Mouse (Mus musculus) urinary bladder, postnatal 36 days (tissue): ENCODE measurements at regions not wholly inside any gene's neighbourhood (a gene's known extent, or its start where the extent isn't known, plus 50 kb on each side); places are given as distances from the start of the nearest gene placed in this dataset.

Experiments
- DNase-seq, 2 experiments: peaks; one replicate each; pipeline ENCODE4 v3.0.0; 2022; ENCODE audit warnings: low spot score in 2 of 2, mixed read lengths in 1 of 2

GRCm38 (mm10) chr4:31824518-31825437 is 139.1 kb upstream of the Map3k7 start:
- DNase-seq, result no peak

- DNase-seq, result no peak
Observed at GRCm38 (mm10) chr4:31825438-31825830, 138.5 kb upstream of the Map3k7 start.

GRCm38 (mm10) chr4:31826661-31827060 is 137.2 kb upstream of the Map3k7 start:
- DNase-seq, result no peak

DNA sequence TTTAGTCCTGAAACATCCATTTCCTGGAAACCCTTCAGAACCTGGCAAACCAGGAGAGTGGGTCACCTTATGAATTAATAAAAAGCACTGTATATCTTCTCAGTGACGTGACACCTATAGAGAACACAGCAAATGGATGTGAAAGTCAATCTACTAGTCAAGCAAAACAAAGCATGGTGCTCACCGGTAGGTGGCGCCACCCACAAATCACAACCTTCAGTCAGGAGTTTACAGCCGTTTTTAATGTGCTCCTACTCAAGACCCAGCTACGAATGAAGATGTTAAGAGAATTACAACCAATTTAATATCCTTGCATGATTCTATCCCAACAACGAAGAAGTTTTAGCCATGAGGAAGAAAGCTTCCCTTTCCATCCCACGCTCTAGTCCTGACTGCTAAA is 136.6 kb upstream of the Map3k7 start:
- DNase-seq, result peak in 1 of 2 experiments; percentile 16

- no peak for DNase-seq
Observed at GRCm38 (mm10) chr4:31830241-31830640, 133.7 kb upstream of the Map3k7 start.

GRCm38 (mm10) chr4:31831469-31831868 is 132.4 kb upstream of the Map3k7 start:
- no peak for DNase-seq

- no peak for DNase-seq
Observed at GRCm38 (mm10) chr4:31833828-31834227, 130.1 kb upstream of the Map3k7 start.

DNA sequence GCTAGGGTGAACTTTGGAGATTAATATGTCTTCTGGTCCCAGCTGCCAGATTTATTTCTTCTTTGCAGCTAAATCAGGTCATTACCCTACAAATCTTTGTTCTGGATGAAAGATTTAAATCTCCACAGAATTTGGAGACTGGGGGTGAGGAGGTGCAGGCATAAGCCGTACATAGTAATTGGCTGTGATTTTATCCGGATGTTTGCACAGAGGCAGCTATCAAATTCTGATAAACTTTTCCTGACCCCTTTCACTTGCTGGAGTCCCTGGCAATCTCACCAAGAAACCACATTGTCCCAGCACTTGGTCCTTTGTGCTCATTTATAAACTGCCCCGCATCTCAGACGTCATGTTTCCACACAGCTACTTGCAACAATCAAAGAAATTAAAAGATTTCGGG is 128.8 kb upstream of the Map3k7 start:
- DNase-seq, result no peak

GRCm38 (mm10) chr4:31838592-31838991 is 125.3 kb upstream of the Map3k7 start:
- DNase-seq, result no peak

GRCm38 (mm10) chr4:31849763-31850162 is 114.1 kb upstream of the Map3k7 start:
- DNase-seq, result no peak

GRCm38 (mm10) chr4:31851006-31851405 is 112.9 kb upstream of the Map3k7 start:
- DNase-seq, result no peak

GRCm38 (mm10) chr4:31853851-31854250 is 110.0 kb upstream of the Map3k7 start:
- DNase-seq, result no peak

- no peak for DNase-seq
Observed at GRCm38 (mm10) chr4:31860389-31860788, 103.5 kb upstream of the Map3k7 start.

GRCm38 (mm10) chr4:31861172-31861571 is 102.7 kb upstream of the Map3k7 start:
- no peak for DNase-seq

DNA sequence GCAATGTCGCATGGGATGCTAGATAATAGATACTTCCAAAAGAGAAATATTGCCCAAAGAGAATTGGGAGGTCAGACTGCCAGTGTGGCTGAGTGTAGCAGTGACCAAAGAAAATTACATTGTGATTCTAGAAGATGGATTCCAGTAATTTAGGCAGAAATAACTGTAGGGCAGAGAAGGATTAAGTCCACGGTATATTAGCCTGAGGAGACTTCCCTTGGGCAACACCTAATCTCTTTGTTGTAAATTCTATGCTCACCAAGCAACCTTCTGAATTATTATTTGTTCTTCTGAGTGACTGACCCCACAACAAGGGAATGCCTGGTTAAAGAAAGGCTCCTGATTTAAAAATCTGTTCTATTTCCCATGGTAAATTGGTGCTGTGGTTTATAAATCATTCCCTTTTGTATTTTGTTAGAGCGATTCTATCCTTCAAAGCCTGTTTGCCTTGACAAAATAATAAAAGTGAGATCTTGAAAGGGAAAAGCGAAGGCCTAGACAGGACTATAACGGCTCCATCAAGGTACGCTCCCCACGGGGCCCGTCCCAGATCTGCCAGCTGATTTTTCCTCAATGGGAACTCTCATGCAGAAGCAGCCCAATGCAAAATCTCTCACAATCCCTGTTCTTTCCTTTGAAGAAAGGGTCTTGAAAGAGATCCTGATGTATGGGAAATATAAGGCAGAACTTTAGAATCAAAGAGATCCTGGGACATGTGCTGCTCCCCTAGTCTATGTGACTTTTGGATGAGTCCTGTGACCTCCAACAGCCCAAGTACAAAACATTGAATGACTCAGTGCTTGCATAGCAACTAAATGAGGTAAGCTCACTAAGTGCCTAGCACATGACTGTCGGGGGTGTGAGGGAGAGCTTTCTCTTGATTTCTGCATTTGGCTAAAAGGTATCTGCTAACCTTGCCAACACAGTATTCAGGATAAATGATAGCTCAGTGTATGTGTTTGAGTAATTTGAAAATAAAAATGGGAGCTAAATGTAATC is 90.6 kb upstream of the Map3k7 start:
- no peak for DNase-seq

DNA sequence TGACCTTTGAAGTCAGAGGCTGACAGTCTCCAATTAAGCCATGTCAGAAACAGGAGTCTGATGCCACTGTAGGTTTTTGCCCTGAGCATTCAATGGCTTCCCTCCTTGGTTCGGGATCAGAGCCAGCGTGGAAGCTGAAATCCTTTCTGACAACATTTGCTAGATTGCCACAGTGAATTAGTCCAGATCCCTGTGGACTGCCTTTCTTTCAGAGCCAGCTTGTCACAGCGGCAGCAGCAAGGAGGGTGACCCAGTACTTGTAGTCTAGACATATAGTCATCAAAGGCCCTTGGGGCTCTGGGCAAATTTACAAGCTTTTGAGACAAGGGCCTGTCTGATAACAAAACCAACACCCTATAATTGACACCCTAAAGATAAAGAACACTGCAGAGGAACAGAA is 86.5 kb upstream of the Map3k7 start:
- no peak for DNase-seq

DNA sequence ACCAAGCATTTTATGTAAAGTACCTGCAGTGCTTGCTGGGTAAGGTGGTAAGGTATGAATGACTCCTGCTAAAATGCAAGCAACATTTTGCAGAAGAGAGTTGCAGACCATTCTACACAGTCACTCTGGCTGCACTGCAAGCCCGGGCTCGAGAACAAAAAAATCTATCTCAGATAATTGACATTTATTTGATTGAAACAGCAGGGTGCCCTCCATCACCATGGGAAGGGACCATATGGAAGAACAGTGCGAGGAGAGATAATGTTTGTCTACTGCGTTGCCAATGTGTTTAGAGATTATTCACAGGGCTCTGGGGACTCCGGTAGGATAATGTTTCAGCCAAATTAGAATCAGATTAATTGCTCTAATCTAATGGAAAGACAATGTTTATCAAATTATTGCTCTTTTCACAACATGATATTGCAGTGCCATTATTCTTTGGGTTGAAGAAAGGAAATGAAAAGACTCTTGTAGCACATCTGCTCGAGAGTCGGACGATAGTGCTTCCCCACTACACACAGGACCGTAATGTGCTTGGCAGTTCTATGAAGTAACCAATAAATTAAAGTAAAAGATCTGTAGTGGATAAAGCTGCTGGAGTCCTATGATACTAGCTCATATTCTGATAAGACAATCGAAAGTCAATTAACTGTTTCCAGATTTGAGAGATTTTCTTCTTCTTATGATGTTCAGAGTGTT is 85.3 kb upstream of the Map3k7 start:
- DNase-seq, result no peak

- DNase-seq, result no peak
Observed at GRCm38 (mm10) chr4:31879192-31879585, 84.7 kb upstream of the Map3k7 start.

GRCm38 (mm10) chr4:31880213-31880612 is 83.7 kb upstream of the Map3k7 start:
- no peak for DNase-seq

DNA sequence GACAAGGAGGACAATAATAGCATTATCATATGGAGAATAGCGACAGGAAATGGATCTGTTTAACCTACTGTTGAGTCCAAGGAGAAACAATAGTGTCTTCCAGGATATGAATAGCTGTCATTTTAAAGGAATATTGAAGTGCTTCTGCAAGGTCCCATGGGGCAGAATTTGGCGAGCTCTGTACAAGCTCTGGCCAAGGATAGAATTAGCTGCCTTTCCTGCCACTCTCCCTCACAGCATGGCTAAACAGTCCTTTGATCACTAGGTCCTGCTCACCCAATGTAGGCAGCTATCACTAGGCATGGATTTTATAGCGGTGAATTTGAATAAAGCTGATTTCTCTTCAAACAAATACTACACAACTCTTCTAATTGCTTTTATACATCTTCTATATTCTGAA is 74.2 kb upstream of the Map3k7 start:
- no peak for DNase-seq

DNA sequence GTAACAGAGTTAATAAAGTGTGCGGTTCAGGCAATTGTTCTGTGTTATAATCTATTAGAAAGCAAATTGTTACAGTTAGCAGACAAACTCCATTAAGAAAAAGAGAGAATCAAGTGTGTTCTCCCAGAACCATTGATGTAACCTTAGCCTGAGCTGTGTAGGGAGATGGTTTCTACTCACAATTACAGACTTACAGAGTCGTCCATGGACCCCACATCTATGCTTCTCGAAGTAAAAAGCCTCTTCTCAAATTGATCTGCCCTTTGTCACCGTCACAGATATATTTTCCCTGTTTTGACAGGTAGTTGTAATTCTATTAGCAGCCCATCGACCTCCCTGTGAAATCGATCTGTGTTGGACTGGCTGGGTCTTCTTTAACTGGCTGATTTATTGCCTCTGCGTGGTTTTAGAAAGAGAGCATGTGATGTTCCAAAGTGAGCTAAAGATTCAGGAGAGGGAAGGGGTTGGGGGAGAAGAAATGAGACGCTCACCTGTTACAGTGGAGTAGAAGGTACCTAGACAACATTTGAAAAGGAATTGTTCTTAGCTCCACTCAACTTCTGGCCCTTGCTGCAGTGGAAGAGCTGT is 54.7 kb upstream of the Map3k7 start:
- DNase-seq, result no peak
